Mouse (Mus musculus): Measurements from ENCODE around the gene Syt12. TPM values are rescaled to one million over a fixed set of nuclear protein-coding genes. Genes with fewer than 3 reads are reported as not detected.

The Syt12 gene
- polyA plus RNA-seq, 1 experiment, result not detected

- 82% methylated on average over 9 of the region's 9 CpGs for WGBS
- Histone ChIP-seq H3K4me1 (ENCODE audit: control insufficient read depth, insufficient read depth, low read length) (no peaks in the 10 kb centered on the region), H3K4me3 (replicated peaks; ENCODE audit: control insufficient read depth, low read depth, low read length) (no peak overlapping the region), H3K27ac (ENCODE audit: control insufficient read depth, insufficient read depth, low read depth, low read length, poor library complexity) (no peak overlapping the region)
- no peak for TF ChIP-seq CTCF (IDR thresholded peaks at IDR 0.05; ENCODE audit: control insufficient read depth, insufficient read depth, low read length)
- TF ChIP-seq POLR2A (IDR thresholded peaks at IDR 0.05; ENCODE audit: borderline replicate concordance, control insufficient read depth, low read depth, low read length), result peak; percentile 24; the same call in 1 of the 2 replicates
These were observed 29.8 kb downstream of the Syt12 start for GRCm38 (mm10) chr19:4447445-4447844.

- no peak overlapping the region for H3K27ac ChIP-seq (ENCODE audit: control insufficient read depth, insufficient read depth, low read depth, low read length, poor library complexity)
- no peak overlapping the region for H3K4me3 ChIP-seq (replicated peaks; ENCODE audit: control insufficient read depth, low read depth, low read length)
- no peak for TF ChIP-seq POLR2A (IDR thresholded peaks at IDR 0.05; ENCODE audit: borderline replicate concordance, control insufficient read depth, low read depth, low read length)
- no peak for TF ChIP-seq CTCF (IDR thresholded peaks at IDR 0.05; ENCODE audit: control insufficient read depth, insufficient read depth, low read length)
- WGBS, result 76% methylated on average over 8 of the region's 8 CpGs
- H3K4me1 ChIP-seq (ENCODE audit: control insufficient read depth, insufficient read depth, low read length), result no peaks in the 10 kb centered on the region
These were observed 30.4 kb downstream of the Syt12 start for GRCm38 (mm10) chr19:4446661-4447420.

GRCm38 (mm10) chr19:4442408-4442807, 34.8 kb downstream of the Syt12 start:
- Histone ChIP-seq H3K27ac (ENCODE audit: control insufficient read depth, insufficient read depth, low read depth, low read length, poor library complexity) (no peak overlapping the region), H3K4me3 (replicated peaks; ENCODE audit: control insufficient read depth, low read depth, low read length) (no peak overlapping the region), H3K4me1 (ENCODE audit: control insufficient read depth, insufficient read depth, low read length) (peaks cover 2% of the 10 kb centered on the region; the same call in 1 of the 2 replicates)
- 9% methylated on average over 3 of the region's 3 CpGs for WGBS
- TF ChIP-seq POLR2A (IDR thresholded peaks at IDR 0.05; ENCODE audit: borderline replicate concordance, control insufficient read depth, low read depth, low read length) (no peak), CTCF (IDR thresholded peaks at IDR 0.05; ENCODE audit: control insufficient read depth, insufficient read depth, low read length) (peak; percentile 61; the same call in 1 of the 2 replicates)

- no peak overlapping the region for H3K27ac ChIP-seq (ENCODE audit: control insufficient read depth, insufficient read depth, low read depth, low read length, poor library complexity)
- TF ChIP-seq POLR2A (IDR thresholded peaks at IDR 0.05; ENCODE audit: borderline replicate concordance, control insufficient read depth, low read depth, low read length) (no peak), CTCF (IDR thresholded peaks at IDR 0.05; ENCODE audit: control insufficient read depth, insufficient read depth, low read length) (no peak)
- H3K4me3 ChIP-seq (replicated peaks; ENCODE audit: control insufficient read depth, low read depth, low read length), result no peak overlapping the region
- 51% methylated on average over 10 of the region's 10 CpGs for WGBS
- H3K4me1 ChIP-seq (ENCODE audit: control insufficient read depth, insufficient read depth, low read length), result peaks cover 2% of the 10 kb centered on the region; the same call in 1 of the 2 replicates
These were observed 35.6 kb downstream of the Syt12 start for GRCm38 (mm10) chr19:4441621-4442161.

GRCm38 (mm10) chr19:4441090-4441591, 36.1 kb downstream of the Syt12 start:
- 9% methylated on average over 6 of the region's 6 CpGs for WGBS
- H3K27ac ChIP-seq (ENCODE audit: control insufficient read depth, insufficient read depth, low read depth, low read length, poor library complexity), result no peak overlapping the region
- H3K4me3 ChIP-seq (replicated peaks; ENCODE audit: control insufficient read depth, low read depth, low read length), result no peak overlapping the region
- peaks cover 2% of the 10 kb centered on the region; the same call in 1 of the 2 replicates for H3K4me1 ChIP-seq (ENCODE audit: control insufficient read depth, insufficient read depth, low read length)
- TF ChIP-seq POLR2A (IDR thresholded peaks at IDR 0.05; ENCODE audit: borderline replicate concordance, control insufficient read depth, low read depth, low read length) (no peak), CTCF (IDR thresholded peaks at IDR 0.05; ENCODE audit: control insufficient read depth, insufficient read depth, low read length) (peak; percentile 36)

GRCm38 (mm10) chr19:4440222-4440621, 37.0 kb downstream of the Syt12 start:
- WGBS, result 17% methylated on average over 8 of the region's 8 CpGs
- no peak overlapping the region for H3K27ac ChIP-seq (ENCODE audit: control insufficient read depth, insufficient read depth, low read depth, low read length, poor library complexity)
- H3K4me1 ChIP-seq (ENCODE audit: control insufficient read depth, insufficient read depth, low read length), result peaks cover 2% of the 10 kb centered on the region; the same call in 1 of the 2 replicates
- TF ChIP-seq POLR2A (IDR thresholded peaks at IDR 0.05; ENCODE audit: borderline replicate concordance, control insufficient read depth, low read depth, low read length) (no peak), CTCF (IDR thresholded peaks at IDR 0.05; ENCODE audit: control insufficient read depth, insufficient read depth, low read length) (no peak)
- no peak overlapping the region for H3K4me3 ChIP-seq (replicated peaks; ENCODE audit: control insufficient read depth, low read depth, low read length)

GRCm38 (mm10) chr19:4439161-4439801, 38.0 kb downstream of the Syt12 start, which contains the start of gene Rhod:
Rhod (minus strand) TSS chr19:4439432.
- no peak within 1 kb of the TSS for H3K4me3 ChIP-seq (replicated peaks; ENCODE audit: control insufficient read depth, low read depth, low read length)
- WGBS, result 1% methylated on average over 47 of the region's 51 CpGs
- H3K27ac ChIP-seq (ENCODE audit: control insufficient read depth, insufficient read depth, low read depth, low read length, poor library complexity), result no peak within 1 kb of the TSS
- TF ChIP-seq CTCF (IDR thresholded peaks at IDR 0.05; ENCODE audit: control insufficient read depth, insufficient read depth, low read length), result no peak
- TF ChIP-seq POLR2A (IDR thresholded peaks at IDR 0.05; ENCODE audit: borderline replicate concordance, control insufficient read depth, low read depth, low read length), result no peak
- peaks cover 2% of the 10 kb centered on the region; the same call in 1 of the 2 replicates for H3K4me1 ChIP-seq (ENCODE audit: control insufficient read depth, insufficient read depth, low read length)

- 22% methylated on average over 8 of the region's 8 CpGs for WGBS
These were observed 38.5 kb downstream of the Syt12 start for GRCm38 (mm10) chr19:4438791-4439160.

More at GRCm38 (mm10) chr19:4438791-4439160, 38.5 kb downstream of the Syt12 start:
- no peak overlapping the region for H3K27ac ChIP-seq (ENCODE audit: control insufficient read depth, insufficient read depth, low read depth, low read length, poor library complexity)
- no peak overlapping the region for H3K4me3 ChIP-seq (replicated peaks; ENCODE audit: control insufficient read depth, low read depth, low read length)
- TF ChIP-seq POLR2A (IDR thresholded peaks at IDR 0.05; ENCODE audit: borderline replicate concordance, control insufficient read depth, low read depth, low read length), result no peak
- no peak for TF ChIP-seq CTCF (IDR thresholded peaks at IDR 0.05; ENCODE audit: control insufficient read depth, insufficient read depth, low read length)
- H3K4me1 ChIP-seq (ENCODE audit: control insufficient read depth, insufficient read depth, low read length), result peaks cover 2% of the 10 kb centered on the region; the same call in 1 of the 2 replicates

Data from bone marrow, adult 2 months (tissue).